Mouse (Mus musculus) adrenal gland, postnatal 4 days (tissue): Measurements from ENCODE around the gene Tmem164. TPM values are rescaled to one million over a fixed set of nuclear protein-coding genes. Genes with fewer than 3 reads are reported as not detected.

Source experiments
- DNase-seq, 2 experiments: peaks; one replicate each; pipeline ENCODE4 v3.0.0; 2021 to 2022; ENCODE audit warnings: low spot score in 2 of 2, mixed read lengths in 2 of 2
- total RNA-seq, 2 experiments: library from RNA; stranded (reverse); gene quantifications; 2 replicates each; pipeline ENCODE4 v1.2.3; 2021

Gene Tmem164
- total RNA-seq, 2 experiments from 2014 or later: 64.3 to 68.8 TPM

DNA sequence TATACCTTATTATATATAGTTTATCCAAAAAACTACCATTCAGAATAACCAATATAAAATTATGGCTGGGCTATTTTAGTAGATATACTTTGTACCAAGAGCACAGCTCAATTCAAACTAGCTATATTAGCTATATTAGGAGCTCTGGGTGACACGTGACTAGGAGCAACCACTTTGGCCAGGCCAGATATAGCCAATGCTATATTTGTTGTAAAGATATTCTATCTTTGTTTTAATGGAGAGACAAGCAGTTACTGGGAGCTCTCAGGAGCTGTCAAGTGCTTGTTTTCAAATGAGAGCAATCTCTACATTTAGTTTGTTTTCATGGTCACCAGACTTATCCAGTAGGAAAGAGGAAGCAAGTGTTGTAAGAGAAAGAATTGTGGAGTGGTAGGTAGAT, 144.1 kb downstream of the Tmem164 start:
- no peak for DNase-seq

DNA sequence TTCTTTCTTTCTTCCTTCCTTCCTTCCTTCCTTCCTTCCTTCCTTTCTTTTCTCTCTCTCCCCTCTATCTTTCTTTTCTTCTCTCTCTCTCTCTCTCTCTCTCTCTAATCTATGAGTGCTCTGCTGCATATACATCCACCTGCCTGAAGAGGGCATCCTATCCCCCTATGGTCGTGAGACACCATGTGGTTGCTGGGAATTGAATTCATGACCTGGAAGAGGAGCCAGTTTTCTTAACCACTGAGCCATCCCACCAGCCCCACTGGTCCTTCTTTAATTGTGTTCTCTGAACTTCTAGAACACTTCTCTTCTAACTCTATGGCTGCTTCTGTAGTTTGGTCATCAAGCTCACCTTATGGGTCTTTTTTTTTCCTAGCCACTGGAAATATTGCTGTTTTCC, 146.4 kb downstream of the Tmem164 start:
- DNase-seq: no peak

DNA sequence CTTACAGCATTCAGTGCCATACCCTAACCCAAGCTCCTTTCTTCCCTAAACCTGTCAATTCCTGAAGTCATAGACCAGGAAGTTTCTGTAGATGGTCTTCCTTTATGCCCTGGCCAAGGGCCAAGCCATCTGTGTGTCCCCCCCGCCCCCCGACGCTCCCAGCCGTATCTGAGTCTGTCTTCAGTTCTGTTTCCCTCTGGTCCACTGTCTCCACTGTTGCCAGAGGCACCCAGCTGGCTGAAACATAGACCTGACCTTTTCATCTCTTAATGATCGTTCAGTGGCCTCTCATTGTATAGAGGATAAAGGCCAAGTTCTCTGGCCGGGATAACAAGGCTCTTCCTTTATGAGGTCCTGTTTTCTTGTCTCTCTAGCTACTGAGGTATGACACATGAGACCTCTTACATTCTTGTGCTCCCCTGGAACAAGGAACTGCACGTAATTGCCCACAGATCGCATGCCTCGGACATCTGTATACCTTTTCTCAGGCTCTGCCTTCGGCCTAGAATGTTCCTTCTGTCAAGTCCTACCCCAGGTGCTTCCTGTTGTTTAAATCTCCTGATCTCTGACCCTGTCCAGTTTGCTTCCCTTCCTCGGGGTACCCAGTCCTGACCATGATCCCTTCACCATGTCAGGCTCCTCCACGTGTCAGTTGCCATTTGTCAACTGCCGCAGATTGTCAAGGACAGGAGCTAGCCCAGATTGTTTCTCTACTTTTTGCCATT, 147.1 kb downstream of the Tmem164 start:
- no peak for DNase-seq

- DNase-seq: no peak
Measured at GRCm38 (mm10) chrX:142829267-142829666, 148.1 kb downstream of the Tmem164 start.

DNA sequence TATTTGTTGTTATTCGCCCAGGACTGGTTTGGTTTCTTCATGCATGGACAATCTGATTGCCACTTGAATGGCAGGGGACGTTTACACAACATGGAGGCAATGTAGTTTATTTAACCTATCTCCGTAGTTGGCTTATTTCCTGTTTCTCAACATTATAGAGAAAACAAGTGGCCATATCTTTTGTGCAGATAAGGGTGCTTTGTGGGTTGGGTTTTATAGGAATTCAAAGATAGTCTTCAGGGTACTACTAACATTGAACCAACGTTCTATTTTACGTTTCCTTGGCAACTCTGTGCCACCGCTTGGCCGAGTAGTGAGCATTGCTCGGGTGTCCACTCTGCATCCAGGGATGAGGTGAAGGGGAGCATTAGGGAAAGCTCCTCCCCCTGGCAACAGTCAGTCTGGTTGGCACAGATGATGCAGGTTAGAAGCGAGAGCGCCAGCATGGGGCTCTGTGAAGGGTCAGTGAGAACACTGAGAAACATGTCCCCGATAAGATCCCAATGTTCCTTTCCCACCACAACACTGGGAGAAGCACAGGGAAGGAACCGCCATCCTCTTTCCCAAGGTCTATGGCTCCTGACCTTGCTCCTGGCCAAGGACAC, 148.8 kb downstream of the Tmem164 start:
- DNase-seq: no peak

DNA sequence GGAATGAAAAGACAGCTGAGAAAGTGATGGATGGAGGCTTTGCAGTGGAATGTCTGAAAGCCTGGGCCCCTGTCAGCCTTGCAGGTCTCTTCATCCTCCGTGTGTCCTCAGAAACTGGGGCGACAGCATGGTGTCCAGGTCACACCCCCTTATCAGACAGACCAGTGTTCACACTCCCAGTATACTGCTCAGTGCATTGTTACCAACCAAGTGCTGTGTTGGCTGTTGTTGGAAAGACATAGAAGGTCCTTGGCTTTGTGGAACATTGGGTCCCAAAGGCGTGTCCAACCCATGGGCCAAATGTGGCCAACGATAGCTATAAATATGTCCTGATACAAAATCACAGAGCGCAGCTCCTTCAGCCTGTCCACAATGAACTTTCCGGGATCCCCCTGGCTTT, 149.4 kb downstream of the Tmem164 start:
- no peak for DNase-seq

DNA sequence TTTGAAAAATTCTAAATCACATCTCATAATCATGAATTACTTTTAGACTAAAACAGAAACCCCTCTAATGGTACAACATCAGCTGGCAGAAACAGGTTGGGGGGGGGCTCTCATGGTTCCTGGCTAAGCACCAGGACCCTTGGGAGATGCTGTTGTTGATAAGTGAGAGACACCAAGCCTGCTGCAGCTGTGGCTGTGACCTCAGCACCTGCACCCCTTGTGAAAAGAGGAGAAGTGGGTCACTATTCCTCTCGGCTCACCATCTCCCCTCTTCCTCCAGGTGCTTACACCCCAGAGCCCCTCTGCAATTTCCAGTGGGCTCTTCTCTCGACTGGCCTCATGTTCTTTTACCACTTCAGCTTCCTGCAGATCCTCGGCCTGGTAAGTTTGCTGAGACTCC, 151.0 kb downstream of the Tmem164 start:
- DNase-seq: no peak

DNA sequence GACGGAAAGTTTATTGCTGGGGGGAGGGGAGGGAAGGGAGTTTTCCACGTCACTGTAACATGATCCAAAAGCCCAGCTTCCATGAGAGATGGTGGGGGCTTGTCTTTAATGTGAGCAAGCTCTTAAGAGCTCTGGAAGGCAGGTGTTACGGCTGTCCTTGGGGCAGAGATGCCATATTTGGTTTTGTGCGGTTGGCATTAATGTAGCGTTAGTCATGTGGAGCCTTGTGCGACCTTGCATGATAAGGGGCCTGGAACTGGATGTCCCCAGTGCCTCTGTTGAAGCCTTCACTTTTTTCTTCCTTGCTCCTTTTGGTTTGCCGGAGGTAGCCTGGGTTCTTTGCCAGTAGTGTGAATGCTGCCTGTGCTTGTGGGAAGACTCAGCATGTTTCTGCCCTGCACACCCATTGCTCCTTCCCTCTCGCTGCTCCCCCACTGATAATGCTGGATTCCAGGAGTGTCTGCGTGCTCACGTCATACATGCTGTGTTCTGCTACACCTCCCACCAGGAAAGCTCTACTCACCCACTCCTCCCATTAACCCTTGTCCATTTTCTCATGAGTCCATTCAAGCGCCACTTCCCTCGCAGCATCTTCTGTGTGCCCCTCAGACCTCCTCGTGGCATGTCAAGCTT, 152.1 kb downstream of the Tmem164 start:
- no peak for DNase-seq

GRCm38 (mm10) chrX:142834807-142835206, 153.6 kb downstream of the Tmem164 start:
- DNase-seq: no peak

- DNase-seq: no peak
Measured at GRCm38 (mm10) chrX:142836399-142836798, 155.2 kb downstream of the Tmem164 start.

GRCm38 (mm10) chrX:142837316-142837715, 156.1 kb downstream of the Tmem164 start:
- DNase-seq: no peak

GRCm38 (mm10) chrX:142838841-142839240, 157.6 kb downstream of the Tmem164 start:
- DNase-seq: no peak

DNA sequence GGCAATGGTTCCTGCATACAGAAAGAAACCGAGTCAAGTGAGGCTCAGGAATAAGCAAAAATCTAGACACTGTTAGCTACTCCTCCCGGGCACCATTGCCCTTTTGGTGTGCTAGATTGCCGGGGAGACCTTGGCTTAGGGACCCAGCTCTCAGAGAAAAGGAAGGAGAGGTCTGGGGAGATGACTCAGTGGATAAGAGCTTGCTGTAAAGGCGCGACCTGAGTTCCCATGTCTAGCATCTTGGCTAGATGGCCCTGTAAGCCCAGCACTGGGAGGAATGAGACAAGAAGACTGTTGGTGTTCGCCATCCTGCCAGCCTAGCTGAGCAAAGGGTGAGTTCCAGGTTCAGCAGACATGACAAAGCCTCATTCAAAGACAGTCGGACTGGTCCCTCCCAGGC, 158.2 kb downstream of the Tmem164 start:
- DNase-seq: no peak

- DNase-seq: no peak
Measured at GRCm38 (mm10) chrX:142841916-142842315, 160.7 kb downstream of the Tmem164 start.

DNA sequence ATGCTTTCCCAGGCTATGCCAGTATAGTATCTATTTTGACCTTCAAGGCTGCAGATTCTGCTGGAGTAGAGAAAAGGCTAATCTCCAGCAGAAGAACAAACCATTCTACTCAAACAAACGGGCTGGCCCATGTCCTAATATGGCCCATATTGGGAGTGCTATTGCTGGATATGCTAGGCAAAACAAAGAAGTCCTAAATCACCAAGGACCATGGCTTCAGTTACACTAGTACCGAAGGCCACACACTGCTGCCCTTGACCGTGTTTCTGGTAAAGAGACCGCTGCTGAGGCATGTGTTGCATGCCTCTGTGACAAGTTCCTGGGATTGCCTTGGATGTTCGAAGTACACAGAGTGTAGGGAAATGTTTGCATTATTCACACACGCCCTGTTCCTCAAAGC, 165.1 kb downstream of the Tmem164 start:
- no peak for DNase-seq

DNA sequence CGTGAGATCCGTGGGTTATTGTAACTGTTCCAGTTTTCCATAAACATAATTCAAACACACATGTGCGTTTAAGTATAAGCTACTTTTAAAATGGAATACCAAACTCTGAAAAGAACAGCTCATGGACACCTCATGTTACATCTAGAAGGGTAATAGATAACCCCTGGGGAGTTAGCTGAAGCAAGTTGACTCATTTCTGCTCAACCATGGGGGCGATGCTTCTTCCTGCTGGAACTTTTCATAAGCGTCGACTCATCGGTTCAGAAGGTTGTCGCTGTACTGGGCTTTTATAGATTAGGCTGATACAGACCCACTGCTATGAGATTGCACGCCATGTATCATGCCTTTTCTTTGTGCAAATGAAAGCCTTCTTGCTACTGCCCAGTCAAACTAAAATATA, 166.8 kb downstream of the Tmem164 start:
- no peak for DNase-seq

- DNase-seq: no peak
Measured at GRCm38 (mm10) chrX:142869844-142870243, 188.6 kb downstream of the Tmem164 start.

GRCm38 (mm10) chrX:142882255-142882654, 201.0 kb downstream of the Tmem164 start:
- DNase-seq: no peak

DNA sequence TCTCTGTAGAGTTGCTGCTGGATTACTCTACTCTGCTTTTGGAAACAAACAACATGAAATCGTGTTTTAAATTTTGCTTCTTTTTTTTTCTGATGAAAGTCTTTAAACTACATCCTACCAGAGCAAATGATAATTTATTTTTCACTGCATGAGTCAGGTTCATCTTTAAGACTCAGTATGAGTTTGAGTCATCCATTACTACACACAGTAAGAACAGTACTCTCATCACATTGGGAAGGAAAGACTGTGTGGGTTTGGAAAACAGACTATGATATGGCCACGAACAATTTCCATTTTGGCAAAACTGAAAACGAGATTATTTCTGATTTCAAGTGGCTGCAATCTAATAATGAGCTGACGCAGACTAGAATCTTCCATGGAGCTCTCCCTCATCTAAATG, 202.4 kb downstream of the Tmem164 start:
- DNase-seq: no peak

DNA sequence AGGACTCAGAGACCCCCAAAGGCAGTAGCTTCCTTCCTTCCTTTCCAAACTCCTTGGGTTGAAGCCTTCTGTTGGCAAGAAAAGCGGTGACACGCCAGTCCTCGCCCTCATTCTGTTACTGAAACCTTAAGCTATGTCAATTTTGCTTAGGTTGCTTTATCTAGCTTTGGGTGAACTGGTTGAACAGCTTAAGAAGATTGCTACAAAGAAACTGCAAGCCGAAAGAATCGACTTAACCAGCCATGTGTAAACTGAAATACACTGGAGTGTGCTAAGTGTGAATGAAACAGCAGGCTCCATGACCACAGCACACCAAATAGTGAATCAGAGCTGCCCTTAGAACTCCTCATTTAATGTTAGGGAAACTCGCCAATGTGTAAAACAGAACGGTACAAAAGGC, 204.8 kb downstream of the Tmem164 start:
- no peak for DNase-seq
